Comparison of ENCODE assay signal across 19 mouse cellular contexts in genomic region chr2:163243917-163244852, GRCm38 (mm10). TPM values are rescaled to one million over a fixed set of nuclear protein-coding genes. Genes with fewer than 3 reads are reported as not detected.
DNase-seq lines count a peak whose midpoint lies in the region; ATAC-seq and TF ChIP-seq lines count a peak whose summit lies in the region.
"Had no signal": no experiment of that assay in that cellular context is flagged by ENCODE, and none has a peak within 500 bp of the region (broad histone marks: within the 10 kb centered on the region; RNA-seq: fewer than 3 reads in every experiment).

No protein-coding gene starts in this region.

- no peak overlapping the region for H3K9ac ChIP-seq in kidney, embryonic 15.5 days
- no peak overlapping the region for H3K9ac ChIP-seq in heart, adult 2 months (ENCODE audit: low read depth, low read length)
- H3K9ac ChIP-seq: heart, embryonic 12.5 days; intestine, embryonic 15.5 days; limb, embryonic 12.5 days; liver, embryonic 14.5 days had no signal

- no peaks in the 10 kb centered on the region for H3K27me3 ChIP-seq in midbrain, embryonic 10.5 days (ENCODE audit: low read depth, poor library complexity, severe bottlenecking)
- H3K27me3 ChIP-seq in kidney, embryonic 15.5 days, result peaks cover 10% of the 10 kb centered on the region; the same call in 1 of the 2 replicates
- H3K27me3 ChIP-seq in heart, adult 2 months (ENCODE audit: control insufficient read depth, insufficient read depth, low read length), result no peaks in the 10 kb centered on the region
- H3K27me3 ChIP-seq: heart, embryonic 12.5 days; intestine, embryonic 15.5 days; limb, embryonic 12.5 days had no signal

- no peaks in the 10 kb centered on the region for H3K9me3 ChIP-seq in midbrain, embryonic 10.5 days (replicated peaks)
- H3K9me3 ChIP-seq in kidney, embryonic 15.5 days (replicated peaks), result no peaks in the 10 kb centered on the region
- H3K9me3 ChIP-seq: heart, embryonic 12.5 days; intestine, embryonic 15.5 days; limb, embryonic 12.5 days had no signal

- TF ChIP-seq POLR2A in heart, adult 2 months (IDR thresholded peaks at IDR 0.05; ENCODE audit: insufficient read depth, low read depth, low read length), result no peak

- 79% methylated on average over 12 of the region's 12 CpGs for WGBS in midbrain, embryonic 10.5 days
- WGBS in kidney, embryonic 15.5 days, result 86% methylated on average over 12 of the region's 12 CpGs
- 69% methylated on average over 12 of the region's 12 CpGs for WGBS in heart, adult 2 months

- peak overlapping the region; percentile 2; the same call in 1 of the 2 replicates for H3K27ac ChIP-seq in midbrain, embryonic 10.5 days (replicated peaks)
- H3K27ac ChIP-seq in kidney, embryonic 15.5 days, result no peak overlapping the region
- H3K27ac ChIP-seq in heart, adult 2 months, result no peak overlapping the region
- H3K27ac ChIP-seq: intestine, embryonic 15.5 days; kidney, postnatal 0 days; limb, embryonic 12.5 days; liver, embryonic 14.5 days had no signal

- TF ChIP-seq CTCF in heart, adult 2 months (IDR thresholded peaks at IDR 0.05), result no peak

- intact Hi-C loops in heart, adult 2 months (cut with DNase I), result no loop called here

- no peak for ATAC-seq in kidney, embryonic 15.5 days (replicated peaks; ENCODE audit: low FRiP score)
- ATAC-seq: intestine, embryonic 15.5 days; lung, postnatal 0 days had no signal

- no peak overlapping the region for H3K4me3 ChIP-seq in midbrain, embryonic 10.5 days
- no peak overlapping the region for H3K4me3 ChIP-seq in kidney, embryonic 15.5 days (replicated peaks)
- H3K4me3 ChIP-seq in heart, adult 2 months, result no peak overlapping the region
- H3K4me3 ChIP-seq: heart, embryonic 12.5 days; intestine, embryonic 15.5 days; limb, embryonic 12.5 days had no signal

- no peak overlapping the region for H3K4me2 ChIP-seq in kidney, embryonic 15.5 days
- H3K4me2 ChIP-seq: heart, embryonic 12.5 days; intestine, embryonic 15.5 days; limb, embryonic 12.5 days had no signal

- peak; percentile 41 to 63 for DNase-seq in frontal cortex, adult 2 months (ENCODE audit: extremely low spot score in 1 of 2, low spot score in 1 of 2)
- DNase-seq in frontal cortex, postnatal 14 days (ENCODE audit: low spot score in 2 of 2), result no peak
- DNase-seq in right cerebral cortex, adult 18-20 months, result peak; percentile 56
- no peak for DNase-seq in right cerebral cortex, postnatal 14 days
- DNase-seq in midbrain, embryonic 10.5 days (ENCODE audit: low spot score), result no peak
- no peak for DNase-seq in kidney, adult 18-20 months
- no peak for DNase-seq in heart, adult 2 months
- DNase-seq: adrenal gland, postnatal 25 days; cerebellum, adult 9-11 months; gastrocnemius, postnatal 25 days; heart, postnatal 36 days had no signal

- H3K79me2 ChIP-seq in heart, adult 2 months (replicated peaks; ENCODE audit: control insufficient read depth, insufficient read depth, low read length), result no peaks in the 10 kb centered on the region

- H3K4me1 ChIP-seq in midbrain, embryonic 10.5 days, result peaks cover 67% of the 10 kb centered on the region
- H3K4me1 ChIP-seq in kidney, embryonic 15.5 days, result no peaks in the 10 kb centered on the region
- H3K4me1 ChIP-seq in heart, adult 2 months (ENCODE audit: control insufficient read depth, insufficient read depth, low read length), result peaks cover 4% of the 10 kb centered on the region

- peaks cover 19% of the 10 kb centered on the region for H3K36me3 ChIP-seq in midbrain, embryonic 10.5 days
- no peaks in the 10 kb centered on the region for H3K36me3 ChIP-seq in kidney, embryonic 15.5 days
- H3K36me3 ChIP-seq in heart, adult 2 months (ENCODE audit: control insufficient read depth, insufficient read depth, low read length), result no peaks in the 10 kb centered on the region
- H3K36me3 ChIP-seq: heart, embryonic 12.5 days; intestine, embryonic 15.5 days; limb, embryonic 12.5 days had no signal

- TF ChIP-seq EP300 in heart, adult 2 months (IDR thresholded peaks at IDR 0.05; ENCODE audit: insufficient read depth, low read depth, low read length), result no peak

RNA-seq across cellular contexts. Expression of gene Tox2, which starts 41.3 kb away (rescaled TPM):
- 29.3 and 31.9 TPM in 2 replicates for polyA plus RNA-seq in frontal cortex, adult 2 months (2012; rRNA removed)
- polyA plus RNA-seq in midbrain, embryonic 10.5 days (2016; fragmentation: Nextera tagmentation; extraction: Ambion mirVana), result 45.5 and 52.3 TPM in 2 replicates
- 1.7 and 2.7 TPM in 2 replicates for polyA plus RNA-seq in kidney, embryonic 15.5 days (2015; fragmentation: Nextera tagmentation; extraction: Ambion mirVana)
- 1 to 10 TPM; 1.1 to 1.3 TPM for total RNA-seq in heart, adult 2 months (2021)
- polyA plus RNA-seq in heart, adult 2 months (2012; rRNA removed), result 1.7 and 2.3 TPM in 2 replicates
- total RNA-seq: CH12.LX had no signal

Comparison
In these comparisons a context has a peak if more than half of its experiments do, and no peak if none do; other contexts are left out.
1. DNase-seq: peak in frontal cortex, adult 2 months (2 of 2) and right cerebral cortex, adult 18-20 months (single experiment); none in frontal cortex, postnatal 14 days (0 of 2), right cerebral cortex, postnatal 14 days (single experiment), midbrain, embryonic 10.5 days (single experiment), kidney, adult 18-20 months (single experiment) and heart, adult 2 months (0 of 2).